Mouse (Mus musculus): ENCODE measurements around the gene Fscn1. TPM values are rescaled to one million over a fixed set of nuclear protein-coding genes. Genes with fewer than 3 reads are reported as not detected.

Gene Fscn1
- total RNA-seq, 1 experiment from 2014 or later, result not detected

DNA sequence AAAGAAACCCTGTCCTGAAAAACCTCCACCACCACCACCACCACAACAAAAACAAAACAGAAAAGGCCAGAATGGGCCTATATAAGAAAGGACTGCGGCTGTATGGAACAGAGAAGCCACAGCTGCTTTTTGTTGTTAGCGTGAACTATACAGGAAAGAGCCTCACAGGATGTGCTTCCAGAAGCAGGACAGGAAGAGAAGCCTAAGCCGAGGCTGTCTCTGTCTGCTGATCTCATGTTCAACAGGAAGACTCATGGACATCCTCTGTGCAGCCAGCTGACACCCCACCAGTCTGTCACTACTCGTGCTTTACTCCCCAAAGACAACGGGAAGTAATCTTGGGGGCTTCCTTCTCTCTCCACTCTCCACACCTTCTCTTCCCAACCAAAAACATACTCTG is 57.3 kb downstream of the Fscn1 start:
- ATAC-seq (replicated peaks; ENCODE audit: insufficient number of reproducible peaks, low FRiP score, low TSS enrichment, poor library complexity, severe bottlenecking), result no peak

Other genes starting within 250 kb of the Fscn1 start
- gene Tnrc18, start 142.7 kb upstream of the Fscn1 start, total RNA-seq (2017), result 10.9 to 48.5 TPM (median 22.5 TPM) in 3 replicates
- gene Fbxl18, start 64.9 kb upstream of the Fscn1 start, total RNA-seq (2017), result 1.6 to 3.6 TPM (median 2.3 TPM) in 3 replicates
- 6,587 to 7,071 TPM (median 6,776 TPM) in 3 replicates for gene Actb, start 53.6 kb upstream of the Fscn1 start, total RNA-seq (2017)
- 100 to 120 TPM (median 101 TPM) in 3 replicates for gene Rnf216, start 152.7 kb downstream of the Fscn1 start, total RNA-seq (2017)
- gene Olfr718-ps1, start 187.2 kb downstream of the Fscn1 start, total RNA-seq (2017), result not detected in 3 replicates
- gene Rbak, start 220.4 kb downstream of the Fscn1 start, total RNA-seq (2017), result 6.0 to 19.7 TPM (median 18.1 TPM) in 3 replicates
- 0.29 to 0.95 TPM in 2 of 3 replicates, not detected in the other for gene Spdye4b, start 220.7 kb downstream of the Fscn1 start, total RNA-seq (2017)

Measured in monocyte, adult 5-6 weeks (primary cell).